Mouse (Mus musculus) limb, embryonic 11.5 days (tissue): ENCODE results near the gene Prkca. TPM values are rescaled to one million over a fixed set of nuclear protein-coding genes. Genes with fewer than 3 reads are reported as not detected.
A peak's percentile ranks its signal among the peaks of the same experiment; 100 is the strongest.

Experiments used
- ATAC-seq: fragments of 200-750 bp; cut with Nextera tagmentation; 2 replicates; pipeline ENCODE4 v1.8.0; 2017; ENCODE audit warnings: low read depth; ENCODE audit not compliant: insufficient number of reproducible peaks, low FRiP score, low TSS enrichment
- DNase-seq: peaks from one replicate; pipeline ENCODE4 v3.0.0-alpha.2; 2015; ENCODE audit warnings: low spot score
- H3K27ac ChIP-seq: fragments of 300-500 bp; sonication (generic); replicated peaks from 2 replicates; pipeline ENCODE4 v1.5.1; 2014; ENCODE audit warnings: low read depth, mild to moderate bottlenecking, low read length
- H3K27me3 ChIP-seq: fragments of 300-500 bp; sonication (generic); 2 replicates; pipeline ENCODE4 v1.6.1; 2014; ENCODE audit warnings: mild to moderate bottlenecking, low read length, mixed read lengths; ENCODE audit not compliant: control insufficient read depth, insufficient read depth
- H3K36me3 ChIP-seq: fragments of 300-500 bp; sonication (generic); 2 replicates; pipeline ENCODE4 v1.6.1; 2014; ENCODE audit warnings: mild to moderate bottlenecking, low read length, moderate library complexity, mixed read lengths; ENCODE audit not compliant: control insufficient read depth, insufficient read depth
- H3K4me1 ChIP-seq: fragments of 300-500 bp; sonication (generic); 2 replicates; pipeline ENCODE4 v1.6.1; 2014; ENCODE audit warnings: low read length, mixed read lengths; ENCODE audit not compliant: control insufficient read depth, insufficient read depth
- H3K4me2 ChIP-seq: fragments of 300-500 bp; sonication (generic); 2 replicates; pipeline ENCODE4 v1.6.1; 2014; ENCODE audit warnings: low read depth, mild to moderate bottlenecking, moderate library complexity; ENCODE audit not compliant: severe bottlenecking
- H3K4me3 ChIP-seq: fragments of 300-500 bp; sonication (generic); 2 replicates; pipeline ENCODE4 v1.5.1; 2014; ENCODE audit warnings: low read depth, low read length
- H3K9ac ChIP-seq: fragments of 300-500 bp; sonication (generic); 2 replicates; pipeline ENCODE4 v1.6.1; 2014; ENCODE audit warnings: mild to moderate bottlenecking, low read length
- H3K9me3 ChIP-seq: fragments of 300-500 bp; sonication (generic); 2 replicates; pipeline ENCODE4 v1.6.1; 2016; ENCODE audit warnings: low read length; ENCODE audit not compliant: control insufficient read depth
- WGBS: fragments of 180-500 bp; shearing (Covaris S2); extraction: QIAGEN DNeasy Blood & Tissue Kit; methylation state at CpG from one replicate; pipeline ENCODE4 v1.1.7; 2014; 5-methylcytosine and 5-hydroxymethylcytosine counted together
- polyA plus RNA-seq: library from polyadenylated mRNA; unstranded; fragments of >200 nt; fragmentation: Nextera tagmentation; extraction: Ambion mirVana; gene quantifications from 2 replicates; pipeline ENCODE4 v1.2.1, GENCODE M21; 2014

Gene Prkca
- polyA plus RNA-seq, 1 experiment from 2014 or later, result 6.3 TPM

GRCm38 (mm10) chr11:107917721-107918235, 425.9 kb downstream of the Prkca start:
- Histone ChIP-seq H3K9me3 (no peaks in the 10 kb centered on the region), H3K27me3 (peaks cover 14% of the 10 kb centered on the region), H3K4me2 (no peak overlapping the region), H3K9ac (no peak overlapping the region), H3K36me3 (no peaks in the 10 kb centered on the region), H3K4me1 (no peaks in the 10 kb centered on the region), H3K27ac (no peak overlapping the region), H3K4me3 (no peak overlapping the region)
- DNase-seq (no peak), ATAC-seq (no peak)
- WGBS, result 67% methylated on average over 9 of the region's 9 CpGs

GRCm38 (mm10) chr11:107914634-107915226, 429.0 kb downstream of the Prkca start, which contains the start of gene Cacng5:
Cacng5 (minus strand) TSS chr11:107915055.
- peak within 1 kb of the TSS; percentile 42 for H3K4me2 ChIP-seq
- peak; percentile 68 for DNase-seq
- peaks cover 14% of the 10 kb centered on the region for H3K27me3 ChIP-seq
- H3K4me1 ChIP-seq, result no peaks in the 10 kb centered on the region
- ATAC-seq, result no peak
- H3K36me3 ChIP-seq, result no peaks in the 10 kb centered on the region
- H3K9me3 ChIP-seq, result no peaks in the 10 kb centered on the region
- no peak within 1 kb of the TSS for H3K9ac ChIP-seq
- WGBS, result 6% methylated on average over 34 of the region's 36 CpGs
- H3K27ac ChIP-seq, result no peak within 1 kb of the TSS
- H3K4me3 ChIP-seq, result 0 out of 2 replicates have a peak within 1 kb of the TSS, but pooled peaks have one; percentile 21

- Histone ChIP-seq H3K4me2 (no peak overlapping the region), H3K9me3 (no peaks in the 10 kb centered on the region), H3K4me3 (no peak overlapping the region), H3K9ac (no peak overlapping the region), H3K4me1 (no peaks in the 10 kb centered on the region), H3K36me3 (no peaks in the 10 kb centered on the region), H3K27ac (no peak overlapping the region), H3K27me3 (peaks cover 14% of the 10 kb centered on the region)
- no peak for DNase-seq
- WGBS, result 60% methylated on average over 3 of the region's 3 CpGs
- no peak for ATAC-seq
Observed at GRCm38 (mm10) chr11:107913317-107913716, 430.4 kb downstream of the Prkca start.

DNA sequence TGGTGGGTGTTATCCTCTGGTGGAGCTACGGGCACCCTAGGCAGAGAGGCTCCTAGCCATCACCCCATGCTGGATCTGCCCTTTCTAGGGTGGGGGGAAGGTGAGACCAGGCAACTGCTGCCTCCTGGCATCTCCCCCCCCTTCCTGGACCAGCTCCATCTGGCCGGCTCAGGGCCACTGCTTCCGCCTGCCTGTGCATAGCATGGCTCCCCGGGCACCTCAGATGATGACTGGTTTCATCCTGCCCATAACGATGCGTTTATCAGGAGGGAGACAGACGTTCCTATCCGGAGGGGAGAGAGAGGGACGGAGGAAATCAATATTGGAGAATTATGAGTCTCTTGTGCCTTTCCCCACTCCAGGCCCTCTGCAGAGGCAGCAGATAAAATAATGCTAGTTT, 438.4 kb downstream of the Prkca start:
- Histone ChIP-seq H3K27me3 (no peaks in the 10 kb centered on the region), H3K36me3 (no peaks in the 10 kb centered on the region), H3K4me2 (no peak overlapping the region), H3K9ac (no peak overlapping the region), H3K4me3 (no peak overlapping the region), H3K9me3 (no peaks in the 10 kb centered on the region), H3K27ac (no peak overlapping the region), H3K4me1 (no peaks in the 10 kb centered on the region)
- DNase-seq (no peak), ATAC-seq (no peak)
- 73% methylated on average over 9 of the region's 9 CpGs for WGBS

GRCm38 (mm10) chr11:107903966-107904605, 439.6 kb downstream of the Prkca start:
- ATAC-seq (no peak), DNase-seq (no peak)
- Histone ChIP-seq H3K36me3 (no peaks in the 10 kb centered on the region), H3K9me3 (no peaks in the 10 kb centered on the region), H3K4me3 (no peak overlapping the region), H3K27me3 (no peaks in the 10 kb centered on the region), H3K27ac (no peak overlapping the region), H3K4me2 (no peak overlapping the region), H3K9ac (no peak overlapping the region), H3K4me1 (no peaks in the 10 kb centered on the region)
- 25% methylated on average over 4 of the region's 4 CpGs for WGBS

- H3K36me3 ChIP-seq, result no peaks in the 10 kb centered on the region
- H3K9me3 ChIP-seq, result no peaks in the 10 kb centered on the region
- no peaks in the 10 kb centered on the region for H3K27me3 ChIP-seq
- no peak overlapping the region for H3K27ac ChIP-seq
- no peak overlapping the region for H3K4me3 ChIP-seq
- no peak for DNase-seq
- 40% methylated on average over 4 of the region's 4 CpGs for WGBS
- no peaks in the 10 kb centered on the region for H3K4me1 ChIP-seq
- no peak overlapping the region for H3K9ac ChIP-seq
- no peak overlapping the region for H3K4me2 ChIP-seq
- ATAC-seq, result no peak
Observed at GRCm38 (mm10) chr11:107900470-107900869, 443.3 kb downstream of the Prkca start.

DNA sequence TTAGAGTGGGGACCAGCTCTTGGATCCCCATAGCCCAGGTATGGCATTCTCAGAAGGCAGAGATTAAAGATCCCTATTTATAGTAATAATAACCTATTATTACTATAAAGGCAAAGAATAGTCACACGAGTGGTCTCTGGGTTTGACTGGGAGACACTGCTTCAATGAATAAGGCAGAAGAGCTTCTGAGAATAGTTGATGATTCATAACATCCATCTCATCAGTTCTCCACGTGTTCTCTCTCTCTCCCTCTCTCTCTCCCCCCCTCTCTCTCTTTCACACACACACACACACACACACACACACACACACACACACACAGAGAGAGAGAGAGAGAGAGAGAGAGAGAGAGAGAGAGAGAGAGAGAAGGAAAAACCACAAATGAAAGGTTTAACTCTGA, 445.0 kb downstream of the Prkca start:
- no peak overlapping the region for H3K9ac ChIP-seq
- H3K27me3 ChIP-seq, result no peaks in the 10 kb centered on the region
- no peaks in the 10 kb centered on the region for H3K9me3 ChIP-seq
- no peak for ATAC-seq
- H3K4me1 ChIP-seq, result no peaks in the 10 kb centered on the region
- H3K4me2 ChIP-seq, result no peak overlapping the region
- H3K4me3 ChIP-seq, result no peak overlapping the region
- no peak for DNase-seq
- no peak overlapping the region for H3K27ac ChIP-seq
- H3K36me3 ChIP-seq, result no peaks in the 10 kb centered on the region
- 82% methylated on average over 2 of the region's 2 CpGs for WGBS

GRCm38 (mm10) chr11:107895635-107896034, 448.1 kb downstream of the Prkca start:
- DNase-seq (no peak), ATAC-seq (no peak)
- H3K27me3 ChIP-seq, result no peaks in the 10 kb centered on the region
- no peaks in the 10 kb centered on the region for H3K36me3 ChIP-seq
- H3K27ac ChIP-seq, result no peak overlapping the region
- H3K4me3 ChIP-seq, result no peak overlapping the region
- no peaks in the 10 kb centered on the region for H3K9me3 ChIP-seq
- 68% methylated on average over 4 of the region's 4 CpGs for WGBS
- no peak overlapping the region for H3K9ac ChIP-seq
- no peaks in the 10 kb centered on the region for H3K4me1 ChIP-seq
- no peak overlapping the region for H3K4me2 ChIP-seq
